Mouse (Mus musculus): ENCODE data around the gene Baat. TPM values are rescaled to one million over a fixed set of nuclear protein-coding genes. Genes with fewer than 3 reads are reported as not detected.
"Not testable (repeated sequence)": the region's sequence is repeated elsewhere in the genome, so short reads cannot be mapped to it uniquely, and the experiment has no call there.

The Baat gene
- under 1 TPM; 0.28 to 0.34 TPM for total RNA-seq (2021)

- intact Hi-C loops (cut with DNase I): no loop called here
- no peak for DNase-seq (ENCODE audit: extremely low spot score in 1 of 2, low spot score in 2 of 2)
These were observed at the start of gene Baat for GRCm38 (mm10) chr4:49506386-49506785. TSS of gene Baat (minus strand) at chr4:49506557.

GRCm38 (mm10) chr4:49553380-49553779, 47.0 kb upstream of the Baat start:
- intact Hi-C loops (cut with DNase I): no loop called here

GRCm38 (mm10) chr4:49549383-49549782, 43.0 kb upstream of the Baat start, which contains the start of gene Aldob:
TSS of gene Aldob (minus strand) at chr4:49549546.
- no peak for DNase-seq (ENCODE audit: extremely low spot score in 1 of 2, low spot score in 2 of 2)
- intact Hi-C loops (cut with DNase I): no loop called here

More at GRCm38 (mm10) chr4:49553380-49553779, 47.0 kb upstream of the Baat start:
- DNase-seq (ENCODE audit: extremely low spot score in 1 of 2, low spot score in 2 of 2): no peak

GRCm38 (mm10) chr4:49547544-49548219, 41.3 kb upstream of the Baat start:
- intact Hi-C loops (cut with DNase I): no loop called here
- DNase-seq (ENCODE audit: extremely low spot score in 1 of 2, low spot score in 2 of 2): no peak

- no peak for DNase-seq (ENCODE audit: extremely low spot score in 1 of 2, low spot score in 2 of 2)
- intact Hi-C loops (cut with DNase I): no loop called here
These were observed 40.7 kb upstream of the Baat start for GRCm38 (mm10) chr4:49546873-49547543.

GRCm38 (mm10) chr4:49546026-49546425, 39.7 kb upstream of the Baat start:
- no peak for DNase-seq (ENCODE audit: extremely low spot score in 1 of 2, low spot score in 2 of 2)

GRCm38 (mm10) chr4:49540966-49541365, 34.6 kb upstream of the Baat start:
- intact Hi-C loops (cut with DNase I): no loop called here
- no peak for DNase-seq (ENCODE audit: extremely low spot score in 1 of 2, low spot score in 2 of 2)

More at GRCm38 (mm10) chr4:49546026-49546425, 39.7 kb upstream of the Baat start:
- intact Hi-C loops (cut with DNase I): no loop called here

GRCm38 (mm10) chr4:49539665-49540064, 33.3 kb upstream of the Baat start:
- DNase-seq (ENCODE audit: extremely low spot score in 1 of 2, low spot score in 2 of 2): no peak
- intact Hi-C loops (cut with DNase I): no loop called here

GRCm38 (mm10) chr4:49536671-49537070, 30.3 kb upstream of the Baat start:
- no peak for DNase-seq (ENCODE audit: extremely low spot score in 1 of 2, low spot score in 2 of 2)
- intact Hi-C loops (cut with DNase I): no loop called here

GRCm38 (mm10) chr4:49535675-49536294, 29.4 kb upstream of the Baat start:
- intact Hi-C loops (cut with DNase I): no loop called here
- DNase-seq (ENCODE audit: extremely low spot score in 1 of 2, low spot score in 2 of 2): no peak

- DNase-seq (ENCODE audit: extremely low spot score in 1 of 2, low spot score in 2 of 2): no peak
- intact Hi-C loops (cut with DNase I): no loop called here
These were observed 28.7 kb upstream of the Baat start for GRCm38 (mm10) chr4:49535036-49535435.

GRCm38 (mm10) chr4:49522576-49522975, 16.2 kb upstream of the Baat start:
- intact Hi-C loops (cut with DNase I): loop anchor here (5.0 kb wide), 1 partner anchor 105 kb away; no protein-coding TSS in a partner anchor

GRCm38 (mm10) chr4:49521346-49521745, 15.0 kb upstream of the Baat start:
- intact Hi-C loops (cut with DNase I): loop anchor here (5.0 kb wide), 1 partner anchor 106 kb away; no protein-coding TSS in a partner anchor
- DNase-seq (ENCODE audit: extremely low spot score in 1 of 2, low spot score in 2 of 2): no peak

More at GRCm38 (mm10) chr4:49522576-49522975, 16.2 kb upstream of the Baat start:
- DNase-seq (ENCODE audit: extremely low spot score in 1 of 2, low spot score in 2 of 2): peak; percentile 56 to 73

- intact Hi-C loops (cut with DNase I): loop anchor here (5.0 kb wide), 1 partner anchor 107 kb away; no protein-coding TSS in a partner anchor
- DNase-seq (ENCODE audit: extremely low spot score in 1 of 2, low spot score in 2 of 2): peak; percentile 95 to 98
These were observed 14.4 kb upstream of the Baat start, which contains the start of the genes Mrpl50 and Zfp189 for GRCm38 (mm10) chr4:49520572-49521340. TSS of gene Mrpl50 (minus strand) at chr4:49521093. TSS of gene Zfp189 (plus strand) at chr4:49521176.

GRCm38 (mm10) chr4:49519476-49519875, 13.1 kb upstream of the Baat start:
- DNase-seq (ENCODE audit: extremely low spot score in 1 of 2, low spot score in 2 of 2): no peak
- intact Hi-C loops (cut with DNase I): no loop called here

- no peak for DNase-seq (ENCODE audit: extremely low spot score in 1 of 2, low spot score in 2 of 2)
- intact Hi-C loops (cut with DNase I): no loop called here
These were observed 8.1 kb upstream of the Baat start for GRCm38 (mm10) chr4:49514441-49514840.

GRCm38 (mm10) chr4:49512636-49513035, 6.3 kb upstream of the Baat start:
- intact Hi-C loops (cut with DNase I): no loop called here
- DNase-seq (ENCODE audit: extremely low spot score in 1 of 2, low spot score in 2 of 2): no peak

GRCm38 (mm10) chr4:49510236-49510835, 4.0 kb upstream of the Baat start:
- intact Hi-C loops (cut with DNase I); DNase-seq (ENCODE audit: extremely low spot score in 1 of 2, low spot score in 2 of 2): not testable (repeated sequence)
